Mouse (Mus musculus): ENCODE results near the gene Spred2. TPM values are rescaled to one million over a fixed set of nuclear protein-coding genes. Genes with fewer than 3 reads are reported as not detected.
A peak's percentile ranks its signal among the peaks of the same experiment; 100 is the strongest.

Gene Spred2
- 10 to 100 TPM; 49.2 to 50.9 TPM for total RNA-seq (2021)
- long read RNA-seq, experiment 1, partial matches to known transcripts, result 1 of 6 reads
- long read RNA-seq, experiment 1, other reads (novel, unspliced or antisense), result 5 of 6 reads
- long read RNA-seq, experiment 2, partial matches to known transcripts, result 0 of 10 reads
- long read RNA-seq, experiment 2, other reads (novel, unspliced or antisense), result 10 of 10 reads

- DNase-seq (ENCODE audit: low spot score in 2 of 2), result peak; percentile 61 to 81
Observed at GRCm38 (mm10) chr11:19923888-19924756, at the start of gene Spred2. TSS of gene Spred2 (plus strand) at chr11:19924375.

GRCm38 (mm10) chr11:19875551-19875950 is 48.6 kb upstream of the Spred2 start:
- no peak for DNase-seq (ENCODE audit: low spot score in 2 of 2)

- DNase-seq (ENCODE audit: low spot score in 2 of 2), result no peak
Observed at GRCm38 (mm10) chr11:19875964-19876363, 48.2 kb upstream of the Spred2 start.

- DNase-seq (ENCODE audit: low spot score in 2 of 2), result no peak
Observed at GRCm38 (mm10) chr11:19877239-19877915, 46.8 kb upstream of the Spred2 start.

GRCm38 (mm10) chr11:19881342-19881741 is 42.8 kb upstream of the Spred2 start:
- DNase-seq (ENCODE audit: low spot score in 2 of 2), result no peak

- DNase-seq (ENCODE audit: low spot score in 2 of 2), result no peak
Observed at GRCm38 (mm10) chr11:19890700-19891406, 33.3 kb upstream of the Spred2 start.

- no peak for DNase-seq (ENCODE audit: low spot score in 2 of 2)
Observed at GRCm38 (mm10) chr11:19893233-19893632, 30.9 kb upstream of the Spred2 start.

- DNase-seq (ENCODE audit: low spot score in 2 of 2), result no peak
Observed at GRCm38 (mm10) chr11:19899621-19900020, 24.6 kb upstream of the Spred2 start.

GRCm38 (mm10) chr11:19900712-19901111 is 23.5 kb upstream of the Spred2 start:
- DNase-seq (ENCODE audit: low spot score in 2 of 2), result no peak

- no peak for DNase-seq (ENCODE audit: low spot score in 2 of 2)
Observed at GRCm38 (mm10) chr11:19911216-19911615, 13.0 kb upstream of the Spred2 start.

GRCm38 (mm10) chr11:19912179-19912578 is 12.0 kb upstream of the Spred2 start:
- DNase-seq (ENCODE audit: low spot score in 2 of 2), result no peak

- DNase-seq (ENCODE audit: low spot score in 2 of 2), result no peak
Observed at GRCm38 (mm10) chr11:19912661-19913060, 11.5 kb upstream of the Spred2 start.

GRCm38 (mm10) chr11:19913761-19914160 is 10.4 kb upstream of the Spred2 start:
- no peak for DNase-seq (ENCODE audit: low spot score in 2 of 2)

GRCm38 (mm10) chr11:19917381-19918245 is 6.6 kb upstream of the Spred2 start:
- DNase-seq (ENCODE audit: low spot score in 2 of 2), result no peak

GRCm38 (mm10) chr11:19918246-19918540 is 6.0 kb upstream of the Spred2 start:
- DNase-seq (ENCODE audit: low spot score in 2 of 2), result no peak

- peak in 1 of 2 experiments; percentile 23 for DNase-seq (ENCODE audit: low spot score in 2 of 2)
Observed at GRCm38 (mm10) chr11:19919460-19919784, 4.8 kb upstream of the Spred2 start.

- DNase-seq (ENCODE audit: low spot score in 2 of 2), result peak; percentile 61 to 72
Observed at GRCm38 (mm10) chr11:19919785-19920671, 4.1 kb upstream of the Spred2 start.

- no peak for DNase-seq (ENCODE audit: low spot score in 2 of 2)
Observed at GRCm38 (mm10) chr11:19921723-19922122, 2.5 kb upstream of the Spred2 start.

- DNase-seq (ENCODE audit: low spot score in 2 of 2), result no peak
Observed at GRCm38 (mm10) chr11:19922208-19922607, 2.0 kb upstream of the Spred2 start.

- DNase-seq (ENCODE audit: low spot score in 2 of 2), result peak; percentile 17 to 21
Observed at GRCm38 (mm10) chr11:19924757-19925148, 578 bp downstream of the Spred2 start.
